Mouse (Mus musculus) embryonic facial prominence, embryonic 12.5 days (tissue): ENCODE results near the gene Kdm4a. TPM values are rescaled to one million over a fixed set of nuclear protein-coding genes. Genes with fewer than 3 reads are reported as not detected.

ENCODE experiments used
- ATAC-seq: fragments of 200-750 bp; cut with Nextera tagmentation; 2 replicates; pipeline ENCODE4 v1.8.0; 2017; ENCODE audit not compliant: insufficient number of reproducible peaks, insufficient read depth, low FRiP score, low TSS enrichment
- H3K27ac ChIP-seq: fragments of 300-500 bp; sonication (generic); 2 replicates; pipeline ENCODE4 v1.5.1; 2016; ENCODE audit warnings: mild to moderate bottlenecking
- H3K27me3 ChIP-seq: fragments of 300-500 bp; sonication (generic); 2 replicates; pipeline ENCODE4 v1.6.1; 2016; ENCODE audit warnings: mild to moderate bottlenecking, moderate library complexity
- H3K36me3 ChIP-seq: fragments of 300-500 bp; sonication (generic); 2 replicates; pipeline ENCODE4 v1.6.1; 2016; ENCODE audit warnings: mild to moderate bottlenecking
- H3K4me1 ChIP-seq: fragments of 300-500 bp; sonication (generic); 2 replicates; pipeline ENCODE4 v1.6.1; 2016
- H3K4me2 ChIP-seq: fragments of 300-500 bp; sonication (generic); replicated peaks from 2 replicates; pipeline ENCODE4 v1.6.1; 2016; ENCODE audit warnings: mild to moderate bottlenecking, moderate library complexity
- H3K4me3 ChIP-seq: fragments of 300-500 bp; sonication (generic); 2 replicates; pipeline ENCODE4 v1.5.1; 2016; ENCODE audit warnings: mild to moderate bottlenecking
- H3K9ac ChIP-seq: fragments of 300-500 bp; sonication (generic); 2 replicates; pipeline ENCODE4 v1.6.1; 2016; ENCODE audit warnings: mild to moderate bottlenecking, moderate library complexity
- H3K9me3 ChIP-seq: fragments of 300-500 bp; sonication (generic); 2 replicates; pipeline ENCODE4 v1.6.1; 2016; ENCODE audit warnings: mild to moderate bottlenecking, moderate library complexity
- WGBS: fragments of 180-500 bp; shearing (Covaris S2); methylation state at CpG from one replicate; pipeline ENCODE4 v1.1.7; 2016; 5-methylcytosine and 5-hydroxymethylcytosine counted together
- polyA plus RNA-seq: library from polyadenylated mRNA; unstranded; fragments of >200 nt; fragmentation: Nextera tagmentation; extraction: Ambion mirVana; gene quantifications from 2 replicates; pipeline ENCODE4 v1.2.1, GENCODE M21; 2016

Kdm4a gene
- 56.5 and 58.3 TPM in 2 replicates for polyA plus RNA-seq

DNA sequence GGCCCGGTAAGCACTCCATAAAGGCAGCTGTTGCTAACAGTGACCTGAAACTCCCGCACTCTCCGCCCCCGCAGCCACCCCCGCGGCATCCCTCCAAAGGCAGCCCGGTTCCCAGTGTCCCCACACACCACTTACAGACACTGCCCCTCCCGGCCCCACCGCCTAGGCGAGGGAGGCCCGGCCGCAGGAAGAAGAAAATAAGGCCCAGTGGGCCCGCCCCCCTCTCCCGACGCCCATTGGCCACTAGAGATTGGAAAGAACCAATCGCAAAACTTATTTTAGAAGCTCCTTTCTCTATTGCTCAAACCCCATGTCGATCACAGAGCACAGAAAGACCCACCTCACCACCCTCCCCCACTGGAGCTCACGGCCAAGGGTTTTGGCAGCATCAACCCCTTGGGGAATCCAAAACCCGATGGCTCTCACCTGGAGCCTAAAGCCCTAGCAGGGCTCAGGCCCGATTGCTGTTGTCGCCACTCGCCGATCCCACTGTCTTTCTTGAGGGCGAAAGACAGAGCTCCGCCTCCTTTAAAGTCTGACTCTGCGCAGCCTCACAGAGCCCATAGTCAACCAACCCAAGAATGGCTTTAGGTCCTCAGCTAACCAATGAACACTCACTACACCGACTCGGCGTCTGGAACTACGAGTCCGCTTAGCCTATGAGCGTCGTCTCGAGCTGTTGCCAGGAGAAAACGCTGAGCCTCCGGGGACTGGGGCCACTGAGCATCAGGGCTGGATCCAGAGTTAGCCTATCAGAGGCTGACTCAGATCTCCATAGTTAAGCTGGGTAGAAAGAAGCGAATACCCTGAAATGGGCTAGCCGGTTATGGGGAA is at the start of gene Kdm4a:
TSS of gene Kdm4a (minus strand) at position 577 of the 834 bp plus-strand sequence.
- H3K9ac ChIP-seq, result peak within 1 kb of the TSS; percentile 80
- peak within 1 kb of the TSS; percentile 68 for H3K4me3 ChIP-seq
- H3K36me3 ChIP-seq, result peaks cover 27% of the 10 kb centered on the region
- peak within 1 kb of the TSS; percentile 92 for H3K27ac ChIP-seq
- no peaks in the 10 kb centered on the region for H3K27me3 ChIP-seq
- H3K4me1 ChIP-seq, result peaks cover 8% of the 10 kb centered on the region
- no peaks in the 10 kb centered on the region for H3K9me3 ChIP-seq
- peak within 1 kb of the TSS; percentile 61 for H3K4me2 ChIP-seq
- peak; percentile 100 for ATAC-seq
- WGBS, result under 1% methylated on average over 37 of the region's 38 CpGs

DNA sequence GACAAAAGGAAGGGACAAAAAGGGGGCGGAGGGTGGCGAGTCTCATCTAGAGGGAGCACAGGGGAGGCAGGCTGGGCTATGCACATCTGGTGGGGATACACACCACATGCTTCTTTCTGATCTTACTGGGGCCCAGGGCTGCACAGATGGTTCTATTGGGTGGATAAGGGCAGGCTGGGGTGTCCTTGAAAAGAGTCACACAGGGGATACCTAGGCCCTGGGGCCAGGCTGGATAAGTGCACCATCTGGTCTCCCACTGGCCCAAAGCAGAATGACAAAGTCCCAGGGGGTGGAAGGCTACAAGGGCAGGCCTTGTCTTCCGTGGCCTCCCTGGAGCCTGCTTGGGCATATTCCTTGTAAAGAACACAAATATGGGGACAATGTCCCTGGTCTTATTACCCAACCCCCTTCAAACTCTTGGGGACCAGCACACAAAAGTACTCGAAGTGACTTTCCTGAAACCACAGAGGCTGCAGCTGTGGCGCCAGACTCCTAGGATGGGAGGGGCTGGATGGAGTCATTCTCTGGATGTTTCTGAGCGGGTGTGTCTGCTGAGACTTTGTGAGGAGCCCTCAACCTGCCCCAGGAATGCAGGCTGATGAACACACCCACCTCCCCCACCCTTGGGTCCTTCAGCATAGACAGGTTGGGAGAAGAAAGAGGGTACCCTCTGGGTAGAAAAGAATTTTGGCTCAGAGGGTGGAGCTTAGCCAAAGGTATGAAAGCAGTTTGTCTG is 49.4 kb upstream of the Kdm4a start:
- Histone ChIP-seq H3K27ac (peak overlapping the region; percentile 18; the same call in 1 of the 2 replicates), H3K9ac (no peak overlapping the region)

DNA sequence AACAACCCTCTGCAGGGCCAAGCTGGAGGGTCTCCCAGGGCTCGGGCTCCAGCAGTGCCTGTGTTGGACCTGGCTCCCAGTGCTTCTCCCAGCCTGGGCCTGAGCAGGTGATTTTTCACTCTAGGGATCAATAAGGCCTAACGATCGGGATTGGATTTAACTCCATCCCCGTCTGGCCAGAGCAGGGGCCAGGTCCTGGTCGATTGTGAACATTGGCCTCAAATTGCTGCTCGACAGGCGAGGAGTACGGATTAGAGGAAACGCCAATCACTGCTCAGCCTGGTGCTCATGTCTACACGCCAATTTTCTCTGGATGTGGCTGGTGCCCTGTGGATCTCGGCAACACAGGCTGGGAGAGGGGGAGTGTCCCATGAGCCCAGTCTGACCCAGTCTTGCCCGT is 47.6 kb upstream of the Kdm4a start:
- no peaks in the 10 kb centered on the region for H3K9me3 ChIP-seq
- H3K27ac ChIP-seq, result no peak overlapping the region
- peaks cover 98% of the 10 kb centered on the region for H3K36me3 ChIP-seq
- no peak overlapping the region for H3K4me3 ChIP-seq
- H3K4me1 ChIP-seq, result no peaks in the 10 kb centered on the region
- H3K27me3 ChIP-seq, result no peaks in the 10 kb centered on the region
- 81% methylated on average over 12 of the region's 12 CpGs for WGBS
- no peak overlapping the region for H3K9ac ChIP-seq
- H3K4me2 ChIP-seq, result no peak overlapping the region
- ATAC-seq, result no peak

More for the DNA sequence above, 49.4 kb upstream of the Kdm4a start:
- no peak overlapping the region for H3K4me2 ChIP-seq
- H3K9me3 ChIP-seq, result no peaks in the 10 kb centered on the region
- no peaks in the 10 kb centered on the region for H3K27me3 ChIP-seq
- 71% methylated on average over 6 of the region's 6 CpGs for WGBS
- peaks cover 93% of the 10 kb centered on the region for H3K36me3 ChIP-seq
- no peaks in the 10 kb centered on the region for H3K4me1 ChIP-seq
- ATAC-seq, result no peak
- H3K4me3 ChIP-seq, result no peak overlapping the region

DNA sequence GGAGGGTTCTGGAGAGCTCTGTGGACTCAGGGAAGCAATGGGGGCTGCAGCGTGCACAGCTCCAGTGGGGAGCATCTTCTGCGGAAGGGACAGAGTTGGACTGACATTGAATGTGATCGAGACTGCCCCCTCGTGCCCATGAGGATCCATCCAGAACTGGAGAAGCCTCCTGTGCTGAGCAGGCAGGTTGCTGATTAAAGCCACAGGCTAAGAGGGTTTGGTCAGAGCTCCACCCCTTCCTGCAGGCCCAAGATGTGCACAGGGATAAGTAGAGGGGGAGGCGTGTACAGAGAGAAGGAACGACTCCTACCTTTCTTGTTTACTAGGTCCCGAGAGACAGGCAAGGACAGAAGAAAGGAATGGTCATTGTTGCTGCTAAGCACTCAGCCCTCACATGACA is 41.4 kb upstream of the Kdm4a start:
- Histone ChIP-seq H3K9ac (no peak overlapping the region), H3K4me2 (no peak overlapping the region), H3K36me3 (peaks cover 98% of the 10 kb centered on the region), H3K4me3 (no peak overlapping the region), H3K27ac (no peak overlapping the region), H3K4me1 (no peaks in the 10 kb centered on the region), H3K9me3 (no peaks in the 10 kb centered on the region), H3K27me3 (no peaks in the 10 kb centered on the region)
- 77% methylated on average over 7 of the region's 7 CpGs for WGBS
- no peak for ATAC-seq

DNA sequence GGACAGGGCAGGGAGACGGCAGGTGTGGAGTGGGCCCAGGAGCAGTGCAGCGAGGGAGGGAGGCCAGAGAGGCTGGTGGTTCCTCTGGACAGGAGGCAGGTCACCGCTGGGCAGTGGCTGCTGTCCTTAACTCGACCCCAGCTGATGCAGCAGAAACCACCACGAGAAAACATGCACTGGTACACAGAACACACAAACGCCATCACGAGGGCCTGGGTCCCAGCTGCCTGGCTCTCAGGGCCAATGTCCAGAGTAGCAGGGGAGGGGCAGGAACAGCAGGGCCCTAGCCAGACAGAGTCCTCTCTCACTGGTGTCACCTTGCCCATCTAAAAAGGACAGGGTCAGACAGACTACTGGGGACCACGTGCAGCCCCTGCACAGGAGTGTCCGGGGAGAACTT is 40.9 kb upstream of the Kdm4a start:
- no peak overlapping the region for H3K9ac ChIP-seq
- H3K4me1 ChIP-seq, result no peaks in the 10 kb centered on the region
- no peak for ATAC-seq
- H3K9me3 ChIP-seq, result no peaks in the 10 kb centered on the region
- H3K27ac ChIP-seq, result no peak overlapping the region
- 83% methylated on average over 9 of the region's 9 CpGs for WGBS
- no peak overlapping the region for H3K4me2 ChIP-seq
- H3K36me3 ChIP-seq, result peaks cover 98% of the 10 kb centered on the region
- no peaks in the 10 kb centered on the region for H3K27me3 ChIP-seq
- no peak overlapping the region for H3K4me3 ChIP-seq

DNA sequence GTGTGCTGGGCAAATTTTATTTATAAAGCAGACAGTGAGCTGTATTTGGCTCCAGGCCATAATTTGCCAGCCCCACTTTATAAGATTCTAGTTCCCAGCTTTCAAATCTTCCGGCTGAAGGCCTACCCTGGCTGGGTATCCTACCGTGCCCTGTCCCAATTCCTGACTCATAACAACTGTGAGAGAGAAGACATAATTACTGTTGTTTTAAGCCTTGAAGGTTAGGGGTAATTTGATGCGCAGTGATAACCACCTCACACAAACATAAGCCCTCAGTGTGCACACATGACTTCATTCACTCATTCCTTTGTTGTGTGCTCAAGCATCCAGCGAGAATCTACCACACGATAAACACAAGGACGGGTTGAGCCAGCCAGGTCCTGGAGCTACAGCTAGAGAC is 39.6 kb upstream of the Kdm4a start:
- Histone ChIP-seq H3K9ac (no peak overlapping the region), H3K4me2 (no peak overlapping the region), H3K9me3 (no peaks in the 10 kb centered on the region), H3K27ac (no peak overlapping the region), H3K27me3 (no peaks in the 10 kb centered on the region), H3K4me1 (no peaks in the 10 kb centered on the region), H3K4me3 (no peak overlapping the region), H3K36me3 (peaks cover 98% of the 10 kb centered on the region)
- 83% methylated on average over 6 of the region's 6 CpGs for WGBS
- no peak for ATAC-seq

DNA sequence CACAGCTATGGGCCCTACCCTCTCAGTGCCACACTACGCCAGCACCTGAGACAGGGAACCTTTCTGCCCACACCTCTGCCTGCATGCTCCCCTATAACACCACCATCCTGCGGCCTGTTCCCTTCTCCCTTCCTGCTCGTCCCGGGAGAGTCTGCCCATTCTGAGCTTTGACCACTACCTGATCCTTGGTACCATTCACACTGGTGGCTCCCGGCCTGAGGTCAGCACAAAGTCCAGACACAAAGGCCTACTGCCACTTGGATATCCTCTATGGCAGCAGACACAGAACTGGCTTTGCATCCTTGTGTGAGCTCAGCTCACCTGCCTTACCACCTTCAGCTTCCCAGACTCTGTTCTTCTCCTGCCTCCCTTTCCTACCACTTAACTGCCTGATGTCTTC is 38.7 kb upstream of the Kdm4a start:
- no peak for ATAC-seq
- Histone ChIP-seq H3K36me3 (peaks cover 98% of the 10 kb centered on the region), H3K4me3 (no peak overlapping the region), H3K27me3 (no peaks in the 10 kb centered on the region), H3K27ac (no peak overlapping the region), H3K4me2 (no peak overlapping the region), H3K9ac (no peak overlapping the region), H3K9me3 (no peaks in the 10 kb centered on the region), H3K4me1 (no peaks in the 10 kb centered on the region)
- WGBS, result 90% methylated on average over 5 of the region's 5 CpGs

DNA sequence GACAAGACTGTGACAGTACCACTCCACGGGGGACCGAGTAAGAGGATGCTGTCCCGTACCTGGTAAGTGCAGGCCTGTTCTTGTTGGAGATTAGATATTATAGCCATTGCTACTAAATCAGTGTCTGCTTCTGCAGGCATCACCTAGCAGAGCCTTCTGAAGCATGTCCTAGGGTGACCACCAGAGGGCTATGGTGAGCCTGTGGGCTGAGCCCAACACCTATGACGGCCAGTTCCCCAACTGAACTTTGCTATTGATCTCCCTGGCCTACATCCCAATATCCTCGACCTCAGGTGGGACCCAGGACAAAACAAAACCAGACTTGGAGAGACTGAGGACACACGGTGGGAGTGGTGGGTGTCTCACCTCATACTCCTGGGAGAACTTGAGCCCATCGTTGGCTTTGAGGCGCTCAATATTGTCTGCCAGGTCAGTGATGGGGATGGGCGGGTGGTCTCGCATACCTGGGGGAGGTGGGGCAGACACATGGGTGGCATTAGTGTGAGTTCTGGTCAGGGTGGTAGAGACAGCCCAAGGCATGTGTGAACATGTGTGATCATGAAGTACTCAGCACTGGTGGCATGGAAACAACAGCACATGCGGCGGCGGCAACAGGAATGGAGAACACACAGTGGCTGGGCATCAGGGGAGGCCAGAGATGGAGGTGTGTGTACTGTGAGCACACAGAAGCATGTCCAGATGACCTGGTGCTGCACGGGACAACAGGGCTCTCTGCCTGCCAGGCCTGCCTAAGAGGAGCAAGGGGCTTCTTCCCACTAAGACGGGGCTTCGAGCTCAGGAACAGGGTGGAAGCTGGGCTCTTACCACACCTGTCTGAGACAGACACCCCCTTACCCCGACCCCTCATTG is 37.1 kb upstream of the Kdm4a start:
- no peak overlapping the region for H3K27ac ChIP-seq
- peaks cover 99% of the 10 kb centered on the region for H3K36me3 ChIP-seq
- H3K9me3 ChIP-seq, result no peaks in the 10 kb centered on the region
- no peak overlapping the region for H3K4me3 ChIP-seq
- ATAC-seq, result no peak
- no peaks in the 10 kb centered on the region for H3K4me1 ChIP-seq
- WGBS, result 82% methylated on average over 17 of the region's 17 CpGs
- no peak overlapping the region for H3K9ac ChIP-seq
- H3K4me2 ChIP-seq, result no peak overlapping the region
- no peaks in the 10 kb centered on the region for H3K27me3 ChIP-seq

DNA sequence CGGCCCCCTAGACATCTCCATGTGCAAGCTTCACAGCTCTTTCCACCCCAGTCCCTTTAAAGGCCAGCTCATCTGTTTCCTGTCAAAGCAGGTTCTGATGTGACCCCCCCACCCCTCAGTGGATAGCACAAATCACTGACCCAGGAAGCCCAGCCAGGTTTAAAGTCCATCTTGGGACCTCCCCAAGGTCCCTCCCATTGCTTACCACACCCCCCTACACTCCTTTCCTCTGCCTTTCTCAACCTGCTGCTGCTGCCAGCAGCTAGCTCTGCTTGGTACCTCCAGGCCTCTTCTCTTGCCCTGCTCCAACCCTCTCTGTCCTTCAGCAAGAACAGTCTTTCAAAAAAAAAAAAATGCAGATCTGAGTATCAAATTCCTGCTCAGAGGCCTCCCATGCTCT is 35.0 kb upstream of the Kdm4a start:
- Histone ChIP-seq H3K27ac (no peak overlapping the region), H3K27me3 (no peaks in the 10 kb centered on the region), H3K4me1 (no peaks in the 10 kb centered on the region), H3K9ac (no peak overlapping the region), H3K4me3 (no peak overlapping the region), H3K9me3 (no peaks in the 10 kb centered on the region), H3K4me2 (no peak overlapping the region), H3K36me3 (peaks cover 99% of the 10 kb centered on the region)
- no peak for ATAC-seq
- WGBS, result 90% methylated on average over 1 of the region's 1 CpGs

DNA sequence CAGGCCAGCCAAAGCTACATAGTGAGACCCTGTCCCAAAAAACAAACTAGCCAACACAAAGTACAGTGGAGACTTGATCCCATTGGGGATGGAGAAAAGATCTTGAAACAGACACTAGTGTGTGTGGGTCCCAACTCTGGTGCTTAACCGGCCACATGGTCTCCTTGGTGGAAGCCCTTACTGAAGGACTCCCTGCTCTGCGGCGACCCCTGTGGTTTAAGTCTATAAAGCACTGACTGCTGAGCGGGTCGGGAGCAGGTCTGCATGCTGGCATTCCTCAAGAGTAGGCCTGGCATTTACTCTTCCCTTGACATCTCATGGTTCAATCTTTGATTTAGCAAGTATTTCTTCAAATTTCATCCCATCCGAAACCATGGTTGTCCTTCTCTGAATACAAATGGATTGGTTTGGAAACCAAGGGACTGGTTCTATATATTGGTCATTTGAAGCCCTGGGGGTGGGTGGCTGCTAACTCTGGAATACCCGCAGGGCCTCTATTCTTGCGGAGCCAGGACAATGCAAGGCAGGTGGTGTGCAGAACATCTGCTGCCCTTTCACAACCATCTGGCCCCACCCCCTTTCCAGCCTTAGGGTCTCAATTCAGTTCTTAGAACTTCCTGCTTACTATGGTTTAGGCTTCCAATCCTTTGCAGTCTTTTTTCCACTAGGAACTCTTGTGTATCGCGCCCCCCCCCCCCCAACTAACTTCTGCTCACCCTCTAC is 27.2 kb upstream of the Kdm4a start:
- WGBS, result 64% methylated on average over 9 of the region's 10 CpGs
- 0 out of 2 replicates have a peak, but pooled peaks cover 6% of the 10 kb centered on the region for H3K4me1 ChIP-seq
- H3K27ac ChIP-seq, result no peak overlapping the region
- no peaks in the 10 kb centered on the region for H3K9me3 ChIP-seq
- no peaks in the 10 kb centered on the region for H3K27me3 ChIP-seq
- H3K9ac ChIP-seq, result no peak overlapping the region
- peaks cover 45% of the 10 kb centered on the region for H3K36me3 ChIP-seq
- H3K4me3 ChIP-seq, result no peak overlapping the region
- no peak for ATAC-seq
- no peak overlapping the region for H3K4me2 ChIP-seq

DNA sequence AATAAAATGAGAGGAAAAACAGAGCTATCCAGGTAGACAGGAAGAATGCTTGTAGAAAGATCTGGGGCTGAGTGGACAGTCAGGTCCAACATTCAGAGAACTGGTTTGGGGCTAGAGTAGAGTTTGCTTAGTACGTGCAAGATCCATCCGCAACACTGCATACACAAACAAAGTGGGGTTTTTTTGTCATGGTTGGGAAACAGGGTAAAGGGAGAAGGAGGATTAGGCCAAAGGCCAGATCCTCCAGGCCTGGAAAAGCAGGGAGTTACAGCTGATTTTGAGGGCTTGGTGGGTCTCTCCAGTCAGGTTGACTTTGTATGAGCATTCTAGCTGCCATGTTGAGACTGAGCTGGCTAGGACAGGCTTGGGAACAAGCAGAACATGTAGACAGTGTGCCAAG is 26.1 kb upstream of the Kdm4a start:
- ATAC-seq, result no peak
- Histone ChIP-seq H3K9me3 (no peaks in the 10 kb centered on the region), H3K4me1 (0 out of 2 replicates have a peak, but pooled peaks cover 6% of the 10 kb centered on the region), H3K27me3 (no peaks in the 10 kb centered on the region), H3K27ac (no peak overlapping the region), H3K9ac (no peak overlapping the region), H3K36me3 (peaks cover 33% of the 10 kb centered on the region), H3K4me3 (no peak overlapping the region), H3K4me2 (no peak overlapping the region)
- 86% methylated on average over 2 of the region's 2 CpGs for WGBS
